13 mouse cellular contexts compared by ENCODE assay signal in genomic region chr6:31745589-31745988, GRCm38 (mm10).
"Had no signal": no experiment of that assay in that cellular context is flagged by ENCODE, and none has a peak within 500 bp of the region (broad histone marks: within the 10 kb centered on the region; RNA-seq: fewer than 3 reads in every experiment).

No protein-coding gene starts in this region.

- ATAC-seq: liver, embryonic 12.5 days had no signal

- H3K4me1 ChIP-seq: kidney, embryonic 15.5 days; limb, embryonic 15.5 days; liver, embryonic 12.5 days; lung, embryonic 15.5 days had no signal

- H3K27ac ChIP-seq: kidney, embryonic 15.5 days; left cerebral cortex, adult 2 months; limb, embryonic 15.5 days; liver, embryonic 12.5 days; lung, embryonic 15.5 days; midbrain, embryonic 12.5 days; neural tube, embryonic 13.5 days had no signal

- H3K36me3 ChIP-seq: kidney, embryonic 15.5 days; limb, embryonic 15.5 days; liver, embryonic 12.5 days; lung, embryonic 15.5 days; midbrain, embryonic 12.5 days; neural tube, embryonic 13.5 days had no signal

- H3K9ac ChIP-seq: kidney, embryonic 15.5 days; limb, embryonic 15.5 days; liver, embryonic 12.5 days; lung, embryonic 15.5 days; midbrain, embryonic 12.5 days; neural tube, embryonic 13.5 days had no signal

- H3K4me3 ChIP-seq: kidney, embryonic 15.5 days; left cerebral cortex, adult 2 months; limb, embryonic 15.5 days; liver, embryonic 12.5 days; lung, embryonic 15.5 days; midbrain, embryonic 12.5 days; neural tube, embryonic 13.5 days had no signal

- H3K27me3 ChIP-seq: kidney, embryonic 15.5 days; limb, embryonic 15.5 days; liver, embryonic 12.5 days; lung, embryonic 15.5 days; midbrain, embryonic 12.5 days; neural tube, embryonic 13.5 days had no signal

- H3K9me3 ChIP-seq: kidney, embryonic 15.5 days; limb, embryonic 15.5 days; liver, embryonic 12.5 days; lung, embryonic 15.5 days; midbrain, embryonic 12.5 days; neural tube, embryonic 13.5 days had no signal

- DNase-seq: kidney, adult 18-20 months; kidney, postnatal 14 days; lung, postnatal 14 days; right cerebral cortex, adult 18-20 months; right cerebral cortex, postnatal 25 days; thymus, postnatal 36 days had no signal

- H3K4me2 ChIP-seq: kidney, embryonic 15.5 days; limb, embryonic 15.5 days; liver, embryonic 12.5 days; lung, embryonic 15.5 days; midbrain, embryonic 12.5 days; neural tube, embryonic 13.5 days had no signal
